17 mouse cellular contexts compared by ENCODE assay signal in the genomic region with DNA sequence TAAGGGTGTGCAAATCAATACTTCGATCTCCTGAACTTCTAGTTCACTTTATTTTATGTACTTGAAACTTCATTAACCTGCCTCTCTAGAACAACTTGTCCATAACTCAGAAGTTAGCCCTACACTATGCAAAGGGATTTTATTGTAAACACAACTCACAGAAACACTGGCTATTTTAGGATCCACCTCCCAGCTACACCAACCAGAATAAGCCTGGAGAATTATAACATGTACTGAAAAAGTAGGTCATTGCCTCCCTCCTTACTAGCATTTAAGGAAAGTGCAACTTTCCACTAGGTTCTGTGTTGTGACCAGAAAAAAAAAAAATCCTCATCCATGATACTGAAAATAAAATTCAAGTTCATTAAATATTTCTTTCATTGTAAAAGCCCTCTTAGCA.
"Had no signal": no experiment of that assay in that cellular context is flagged by ENCODE, and none has a peak within 500 bp of the region (broad histone marks: within the 10 kb centered on the region; RNA-seq: fewer than 3 reads in every experiment).

No protein-coding gene starts in this region.

- DNase-seq: lung, adult 18-20 months; lung, embryonic 14.5 days; lung, postnatal 10 days; lung, postnatal 4 days; midbrain, embryonic 14.5 days; retina, postnatal 1 day; right cerebral cortex, postnatal 14 days; right cerebral cortex, postnatal 4 days; spleen, adult 18-20 months; thymus, adult 2 months; thymus, postnatal 25 days; thymus, postnatal 4 days had no signal

- H3K27ac ChIP-seq: midbrain, embryonic 10.5 days; midbrain, embryonic 12.5 days; neural tube, embryonic 13.5 days; neural tube, embryonic 15.5 days had no signal

- H3K4me3 ChIP-seq: midbrain, embryonic 10.5 days; midbrain, embryonic 12.5 days; myocyte; neural tube, embryonic 13.5 days; neural tube, embryonic 15.5 days had no signal
